Comparison of ENCODE assay signal across 14 mouse cellular contexts in genomic region chrX:8205088-8205487, GRCm38 (mm10). TPM values are rescaled to one million over a fixed set of nuclear protein-coding genes. Genes with fewer than 3 reads are reported as not detected.
DNase-seq lines count a peak whose midpoint lies in the region; ATAC-seq and TF ChIP-seq lines count a peak whose summit lies in the region.
"Had no signal": no experiment of that assay in that cellular context is flagged by ENCODE, and none has a peak within 500 bp of the region (broad histone marks: within the 10 kb centered on the region; RNA-seq: fewer than 3 reads in every experiment).

No protein-coding gene starts in this region.

- no peak for DNase-seq in forebrain, embryonic 10.5 days (ENCODE audit: extremely low spot score, low spot score)
- no peak for DNase-seq in neural tube, embryonic 11.5 days (ENCODE audit: low spot score)
- DNase-seq in neural tube, embryonic 10.5 days (ENCODE audit: extremely low spot score, low spot score): no peak
- DNase-seq in heart, adult 2 months: no peak
- no peak for DNase-seq in cerebellum, postnatal 25 days
- no peak for DNase-seq in heart, postnatal 10 days
- DNase-seq: heart, adult 11 months; liver, postnatal 0 days; thymus, postnatal 25 days had no signal

- no peak for TF ChIP-seq CTCF in heart, adult 2 months (IDR thresholded peaks at IDR 0.05)

- H3K4me1 ChIP-seq in forebrain, embryonic 15.5 days: peaks cover 7% of the 10 kb centered on the region
- peaks cover 4% of the 10 kb centered on the region for H3K4me1 ChIP-seq in forebrain, embryonic 10.5 days
- no peaks in the 10 kb centered on the region for H3K4me1 ChIP-seq in neural tube, embryonic 11.5 days (ENCODE audit: control insufficient read depth, insufficient read depth, low read length)
- peaks cover 5% of the 10 kb centered on the region; the same call in 1 of the 2 replicates for H3K4me1 ChIP-seq in midbrain, embryonic 15.5 days
- no peaks in the 10 kb centered on the region for H3K4me1 ChIP-seq in heart, adult 2 months (ENCODE audit: control insufficient read depth, insufficient read depth, low read length)
- H3K4me1 ChIP-seq: heart, embryonic 15.5 days; kidney, embryonic 15.5 days had no signal

- H3K4me2 ChIP-seq in forebrain, embryonic 15.5 days (replicated peaks): 0 out of 2 replicates have a peak overlapping the region, but pooled peaks have one; percentile 54
- H3K4me2 ChIP-seq in neural tube, embryonic 11.5 days (ENCODE audit: low read depth): peak overlapping the region; percentile 52; the same call in 1 of the 2 replicates
- peak overlapping the region; percentile 55 for H3K4me2 ChIP-seq in midbrain, embryonic 15.5 days

- ATAC-seq in forebrain, embryonic 15.5 days (replicated peaks): no peak
- no peak for ATAC-seq in neural tube, embryonic 11.5 days (ENCODE audit: insufficient read depth, low FRiP score, low TSS enrichment)
- ATAC-seq in midbrain, embryonic 15.5 days (replicated peaks): no peak
- ATAC-seq: liver, postnatal 0 days had no signal

- H3K9ac ChIP-seq in forebrain, embryonic 15.5 days (replicated peaks): no peak overlapping the region
- no peak overlapping the region for H3K9ac ChIP-seq in neural tube, embryonic 11.5 days (ENCODE audit: low read length)
- H3K9ac ChIP-seq in midbrain, embryonic 15.5 days: no peak overlapping the region
- H3K9ac ChIP-seq in heart, adult 2 months (ENCODE audit: low read depth, low read length): no peak overlapping the region
- H3K9ac ChIP-seq: limb, embryonic 15.5 days; liver, postnatal 0 days had no signal

- intact Hi-C loops in heart, adult 2 months (cut with DNase I): loop anchor here (5.0 kb wide), 1 partner anchor 42 kb away; no protein-coding TSS in a partner anchor
- intact Hi-C loops in heart, postnatal 10 days (cut with DNase I): loop anchor here (5.0 kb wide), 2 partner anchors 42 to 1743 kb away; no protein-coding TSS in a partner anchor

- TF ChIP-seq EP300 in heart, adult 2 months (IDR thresholded peaks at IDR 0.05; ENCODE audit: insufficient read depth, low read depth, low read length): no peak

- no peaks in the 10 kb centered on the region for H3K9me3 ChIP-seq in forebrain, embryonic 15.5 days
- H3K9me3 ChIP-seq in forebrain, embryonic 10.5 days: peaks cover 13% of the 10 kb centered on the region; the same call in 1 of the 2 replicates
- H3K9me3 ChIP-seq in neural tube, embryonic 11.5 days (ENCODE audit: control insufficient read depth, low read length): no peaks in the 10 kb centered on the region
- no peaks in the 10 kb centered on the region for H3K9me3 ChIP-seq in midbrain, embryonic 15.5 days
- H3K9me3 ChIP-seq: heart, embryonic 15.5 days; kidney, embryonic 15.5 days; limb, embryonic 15.5 days had no signal

- no peaks in the 10 kb centered on the region for H3K36me3 ChIP-seq in forebrain, embryonic 15.5 days
- no peaks in the 10 kb centered on the region for H3K36me3 ChIP-seq in forebrain, embryonic 10.5 days (replicated peaks)
- H3K36me3 ChIP-seq in neural tube, embryonic 11.5 days (ENCODE audit: control insufficient read depth, insufficient read depth, low read length): no peaks in the 10 kb centered on the region
- no peaks in the 10 kb centered on the region for H3K36me3 ChIP-seq in midbrain, embryonic 15.5 days (replicated peaks)
- H3K36me3 ChIP-seq in heart, adult 2 months (ENCODE audit: control insufficient read depth, insufficient read depth, low read length): no peaks in the 10 kb centered on the region
- H3K36me3 ChIP-seq: heart, embryonic 15.5 days; kidney, embryonic 15.5 days; limb, embryonic 15.5 days had no signal

- no peaks in the 10 kb centered on the region for H3K79me2 ChIP-seq in heart, adult 2 months (replicated peaks; ENCODE audit: control insufficient read depth, insufficient read depth, low read length)

- no peak for TF ChIP-seq POLR2A in heart, adult 2 months (IDR thresholded peaks at IDR 0.05; ENCODE audit: insufficient read depth, low read depth, low read length)

- 84% methylated on average over 4 of the region's 4 CpGs for WGBS in forebrain, embryonic 15.5 days
- WGBS in forebrain, embryonic 10.5 days: 71% methylated on average over 4 of the region's 4 CpGs
- 83% methylated on average over 4 of the region's 4 CpGs for WGBS in neural tube, embryonic 11.5 days
- WGBS in midbrain, embryonic 15.5 days: 68% methylated on average over 4 of the region's 4 CpGs
- 61% methylated on average over 4 of the region's 4 CpGs for WGBS in heart, adult 2 months

- H3K4me3 ChIP-seq in forebrain, embryonic 15.5 days: no peak overlapping the region
- H3K4me3 ChIP-seq in forebrain, embryonic 10.5 days: no peak overlapping the region
- H3K4me3 ChIP-seq in neural tube, embryonic 11.5 days (ENCODE audit: low read depth, low read length): no peak overlapping the region
- peak overlapping the region; percentile 50 for H3K4me3 ChIP-seq in midbrain, embryonic 15.5 days
- no peak overlapping the region for H3K4me3 ChIP-seq in heart, adult 2 months

- H3K27ac ChIP-seq in forebrain, embryonic 15.5 days (replicated peaks): no peak overlapping the region
- H3K27ac ChIP-seq in forebrain, embryonic 10.5 days: no peak overlapping the region
- no peak overlapping the region for H3K27ac ChIP-seq in neural tube, embryonic 11.5 days (ENCODE audit: low read depth, low read length)
- H3K27ac ChIP-seq in midbrain, embryonic 15.5 days: no peak overlapping the region
- H3K27ac ChIP-seq in heart, adult 2 months: no peak overlapping the region
- H3K27ac ChIP-seq: heart, embryonic 15.5 days; kidney, embryonic 15.5 days; limb, embryonic 15.5 days had no signal

- H3K27me3 ChIP-seq in forebrain, embryonic 15.5 days: no peaks in the 10 kb centered on the region
- peaks cover 6% of the 10 kb centered on the region; the same call in 1 of the 2 replicates for H3K27me3 ChIP-seq in forebrain, embryonic 10.5 days (ENCODE audit: poor library complexity, severe bottlenecking)
- H3K27me3 ChIP-seq in neural tube, embryonic 11.5 days (ENCODE audit: control insufficient read depth, insufficient read depth, low read length): no peaks in the 10 kb centered on the region
- no peaks in the 10 kb centered on the region for H3K27me3 ChIP-seq in midbrain, embryonic 15.5 days (replicated peaks)
- H3K27me3 ChIP-seq in heart, adult 2 months (ENCODE audit: control insufficient read depth, insufficient read depth, low read length): no peaks in the 10 kb centered on the region
- H3K27me3 ChIP-seq: heart, embryonic 15.5 days; kidney, embryonic 15.5 days; limb, embryonic 15.5 days had no signal

RNA-seq across cellular contexts. Expression of gene Porcn, which starts 1.2 kb away (rescaled TPM):
- polyA plus RNA-seq in forebrain, embryonic 15.5 days (2015; fragmentation: Nextera tagmentation; extraction: Ambion mirVana): 39.5 and 43.5 TPM in 2 replicates
- 12.1 and 12.8 TPM in 2 replicates for polyA plus RNA-seq in forebrain, embryonic 10.5 days (2016; fragmentation: Nextera tagmentation; extraction: Ambion mirVana)
- polyA plus RNA-seq in neural tube, embryonic 11.5 days (2014; fragmentation: Nextera tagmentation; extraction: Ambion mirVana): 23.8 and 24.6 TPM in 2 replicates
- 53.0 and 53.9 TPM in 2 replicates for polyA plus RNA-seq in midbrain, embryonic 15.5 days (2015; fragmentation: Nextera tagmentation; extraction: Ambion mirVana)
- total RNA-seq in heart, adult 2 months (2021): 1 to 10 TPM; 2.3 to 2.9 TPM
- 11.9 and 15.8 TPM in 2 replicates for polyA plus RNA-seq in heart, adult 2 months (2012; rRNA removed)
- 1 to 10 TPM; 2.4 to 3.1 TPM for total RNA-seq in heart, postnatal 10 days (2021)

RNA-seq across cellular contexts. Expression of gene Ebp, which starts 11.8 kb away (rescaled TPM):
- 21.7 and 24.0 TPM in 2 replicates for polyA plus RNA-seq in forebrain, embryonic 15.5 days (2015; fragmentation: Nextera tagmentation; extraction: Ambion mirVana)
- polyA plus RNA-seq in forebrain, embryonic 10.5 days (2016; fragmentation: Nextera tagmentation; extraction: Ambion mirVana): 27.7 and 30.9 TPM in 2 replicates
- polyA plus RNA-seq in neural tube, embryonic 11.5 days (2014; fragmentation: Nextera tagmentation; extraction: Ambion mirVana): 34.5 and 34.9 TPM in 2 replicates
- 26.9 and 31.8 TPM in 2 replicates for polyA plus RNA-seq in midbrain, embryonic 15.5 days (2015; fragmentation: Nextera tagmentation; extraction: Ambion mirVana)
- 10 to 100 TPM; 15.2 to 23.1 TPM for total RNA-seq in heart, adult 2 months (2021)
- polyA plus RNA-seq in heart, adult 2 months (2012; rRNA removed): 37.3 and 40.2 TPM in 2 replicates
- total RNA-seq in heart, postnatal 10 days (2021): 10 to 100 TPM; 22.8 to 26.1 TPM

RNA-seq across cellular contexts. Expression of gene Tbc1d25, which starts 29.1 kb away (rescaled TPM):
- 24.9 and 25.3 TPM in 2 replicates for polyA plus RNA-seq in forebrain, embryonic 15.5 days (2015; fragmentation: Nextera tagmentation; extraction: Ambion mirVana)
- 9.8 and 10.4 TPM in 2 replicates for polyA plus RNA-seq in forebrain, embryonic 10.5 days (2016; fragmentation: Nextera tagmentation; extraction: Ambion mirVana)
- 13.5 and 14.8 TPM in 2 replicates for polyA plus RNA-seq in neural tube, embryonic 11.5 days (2014; fragmentation: Nextera tagmentation; extraction: Ambion mirVana)
- polyA plus RNA-seq in midbrain, embryonic 15.5 days (2015; fragmentation: Nextera tagmentation; extraction: Ambion mirVana): 25.8 and 26.8 TPM in 2 replicates
- 1 to 10 TPM; 3.7 to 4.3 TPM for total RNA-seq in heart, adult 2 months (2021)
- polyA plus RNA-seq in heart, adult 2 months (2012; rRNA removed): 8.7 and 8.9 TPM in 2 replicates
- total RNA-seq in heart, postnatal 10 days (2021): 1 to 10 TPM; 6.0 to 6.5 TPM

RNA-seq across cellular contexts. Expression of gene Ftsj1, which starts 47.1 kb away (rescaled TPM):
- polyA plus RNA-seq in forebrain, embryonic 15.5 days (2015; fragmentation: Nextera tagmentation; extraction: Ambion mirVana): 51.1 and 54.3 TPM in 2 replicates
- 47.9 and 48.9 TPM in 2 replicates for polyA plus RNA-seq in forebrain, embryonic 10.5 days (2016; fragmentation: Nextera tagmentation; extraction: Ambion mirVana)
- 48.0 and 55.7 TPM in 2 replicates for polyA plus RNA-seq in neural tube, embryonic 11.5 days (2014; fragmentation: Nextera tagmentation; extraction: Ambion mirVana)
- 51.3 and 51.7 TPM in 2 replicates for polyA plus RNA-seq in midbrain, embryonic 15.5 days (2015; fragmentation: Nextera tagmentation; extraction: Ambion mirVana)
- total RNA-seq in heart, adult 2 months (2021): 10 to 100 TPM in 1 of 2 experiments, 1 to 10 TPM in 1; 9.6 to 11.8 TPM
- 20.0 and 24.0 TPM in 2 replicates for polyA plus RNA-seq in heart, adult 2 months (2012; rRNA removed)
- 10 to 100 TPM; 13.3 to 13.7 TPM for total RNA-seq in heart, postnatal 10 days (2021)

RNA-seq across cellular contexts. Expression of gene Rbm3, which starts 59.4 kb away (rescaled TPM):
- polyA plus RNA-seq in forebrain, embryonic 15.5 days (2015; fragmentation: Nextera tagmentation; extraction: Ambion mirVana): 381 and 393 TPM in 2 replicates
- 465 and 505 TPM in 2 replicates for polyA plus RNA-seq in forebrain, embryonic 10.5 days (2016; fragmentation: Nextera tagmentation; extraction: Ambion mirVana)
- 400 and 423 TPM in 2 replicates for polyA plus RNA-seq in neural tube, embryonic 11.5 days (2014; fragmentation: Nextera tagmentation; extraction: Ambion mirVana)
- 272 and 285 TPM in 2 replicates for polyA plus RNA-seq in midbrain, embryonic 15.5 days (2015; fragmentation: Nextera tagmentation; extraction: Ambion mirVana)
- 10 to 100 TPM; 38.1 to 78.9 TPM for total RNA-seq in heart, adult 2 months (2021)
- 44.1 and 55.3 TPM in 2 replicates for polyA plus RNA-seq in heart, adult 2 months (2012; rRNA removed)
- 100 to 1,000 TPM; 341 to 398 TPM for total RNA-seq in heart, postnatal 10 days (2021)
